Mouse (Mus musculus) left cerebral cortex, adult 2 months (tissue): ENCODE measurements around the gene Pcyt2. TPM values are rescaled to one million over a fixed set of nuclear protein-coding genes. Genes with fewer than 3 reads are reported as not detected.

Experiments
- DNase-seq, 2 experiments: peaks; one replicate each; pipeline ENCODE4 v3.0.0; 2021 to 2022; ENCODE audit warnings: low spot score in 2 of 2, mixed read lengths in 1 of 2; ENCODE audit errors: extremely low spot score in 1 of 2
- H3K27ac ChIP-seq: fragments of 200-600 bp; 2 replicates; pipeline ENCODE4 v1.8.1; 2022
- H3K4me3 ChIP-seq: fragments of 200-600 bp; 2 replicates; pipeline ENCODE4 v1.8.1; 2022
- CTCF ChIP-seq: fragments of 200-600 bp; IDR thresholded peaks from 2 replicates; pipeline ENCODE4 v1.8.1; 2022; ENCODE audit warnings: antibody characterized with exemption, mild to moderate bottlenecking, moderate library complexity
- intact Hi-C: fragments of 180-260 bp; cut with DNase I; formaldehyde crosslinking; loops from one replicate; pipeline ENCODE4 v1.15.1; 2025
- total RNA-seq, 2 experiments: library from RNA; stranded (reverse); gene quantifications; 2 replicates each; pipeline ENCODE4 v1.2.3; 2021

The Pcyt2 gene
- total RNA-seq, 2 experiments from 2014 or later = 133 to 140 TPM

- intact Hi-C loops = loop anchor here (10.0 kb wide), 1 partner anchor 123 kb away; no protein-coding TSS in a partner anchor
- peak; percentile 31 for TF ChIP-seq CTCF
- H3K27ac ChIP-seq = no peak overlapping the region
- DNase-seq = no peak
- no peak overlapping the region for H3K4me3 ChIP-seq
Observed at GRCm38 (mm10) chr11:120651872-120652271, 34.1 kb upstream of the Pcyt2 start.

DNA sequence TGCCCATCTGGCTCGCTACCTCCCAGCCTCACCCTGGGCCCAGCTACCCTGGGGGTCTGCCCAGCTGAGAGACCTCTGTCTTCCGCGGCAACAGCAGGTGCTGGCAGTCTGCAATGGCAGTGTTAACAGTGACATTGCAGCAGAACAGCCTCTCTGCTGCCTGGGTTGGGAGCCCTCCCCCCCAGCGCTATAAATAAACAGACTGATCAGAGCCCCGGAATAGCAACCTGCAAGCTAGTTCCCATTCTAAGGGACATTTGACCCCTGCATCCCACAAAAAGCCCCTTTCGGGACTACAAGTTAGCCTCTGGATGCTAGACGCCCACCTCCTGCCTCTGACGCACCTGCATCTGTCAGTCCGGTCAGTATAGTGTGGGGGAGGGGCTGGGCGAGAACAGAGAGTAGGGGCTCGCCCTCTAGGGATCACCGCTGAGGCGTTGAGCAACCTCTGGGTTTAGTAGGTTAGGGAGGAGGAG, 30.3 kb upstream of the Pcyt2 start, which contains the start of gene Myadml2:
Gene Myadml2 (minus strand): TSS at position 158 of the 476 bp plus-strand sequence.
- Histone ChIP-seq H3K4me3 (peak within 1 kb of the TSS; percentile 61), H3K27ac (peak within 1 kb of the TSS; percentile 92)
- DNase-seq = no peak
- TF ChIP-seq CTCF = no peak
- intact Hi-C loops = no loop called here

DNA sequence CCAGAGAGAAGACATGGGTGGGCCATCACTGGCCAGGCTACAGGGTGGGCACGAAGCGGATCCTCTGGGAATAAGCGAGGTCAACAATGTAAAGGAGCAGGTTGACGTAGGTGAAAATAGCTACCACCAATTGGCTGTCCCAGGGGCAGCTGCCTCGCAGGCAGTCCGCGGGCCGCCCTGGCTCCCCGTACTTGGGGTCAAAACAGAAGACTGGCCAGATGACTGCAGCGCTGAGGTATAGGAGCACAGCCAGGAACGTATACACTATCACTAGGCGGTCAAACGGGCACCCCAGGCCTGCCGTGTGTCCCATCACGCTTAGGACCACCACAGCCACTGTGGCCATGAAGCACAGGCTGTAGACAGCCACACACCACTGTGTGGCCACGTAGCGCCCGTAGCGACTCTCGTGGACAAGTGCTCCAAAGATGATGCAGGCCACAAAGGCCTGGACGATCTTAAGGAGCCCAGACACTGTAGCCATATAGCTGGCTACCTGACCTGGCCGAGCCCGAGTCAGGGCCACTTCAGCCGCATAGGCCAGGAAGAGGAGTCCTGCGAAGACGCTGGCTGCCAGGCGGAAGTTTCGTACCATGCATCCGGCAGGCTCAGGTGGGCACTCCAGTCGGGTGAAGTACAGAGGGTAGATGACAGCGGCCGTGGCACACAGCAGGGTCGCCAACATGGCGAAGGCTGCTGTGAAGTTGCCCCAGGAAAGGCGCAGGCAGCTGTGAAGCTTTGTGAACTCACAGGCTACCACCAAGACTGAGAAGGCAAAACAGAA, 29.5 kb upstream of the Pcyt2 start:
- Histone ChIP-seq H3K27ac (peak overlapping the region; percentile 92), H3K4me3 (peak overlapping the region; percentile 61)
- DNase-seq = no peak
- intact Hi-C loops = no loop called here
- no peak for TF ChIP-seq CTCF

- TF ChIP-seq CTCF = no peak
- peak within 1 kb of the TSS; percentile 60 for H3K4me3 ChIP-seq
- H3K27ac ChIP-seq = no peak within 1 kb of the TSS
- intact Hi-C loops = no loop called here
- DNase-seq = peak; percentile 92
Observed at GRCm38 (mm10) chr11:120643601-120643987, 25.9 kb upstream of the Pcyt2 start, which contains the start of gene Pycr1. TSS of gene Pycr1 (minus strand) at chr11:120643769.

GRCm38 (mm10) chr11:120642939-120643600, 25.3 kb upstream of the Pcyt2 start:
- TF ChIP-seq CTCF = no peak
- Histone ChIP-seq H3K27ac (no peak overlapping the region), H3K4me3 (peak overlapping the region; percentile 60)
- intact Hi-C loops = no loop called here
- DNase-seq = no peak

DNA sequence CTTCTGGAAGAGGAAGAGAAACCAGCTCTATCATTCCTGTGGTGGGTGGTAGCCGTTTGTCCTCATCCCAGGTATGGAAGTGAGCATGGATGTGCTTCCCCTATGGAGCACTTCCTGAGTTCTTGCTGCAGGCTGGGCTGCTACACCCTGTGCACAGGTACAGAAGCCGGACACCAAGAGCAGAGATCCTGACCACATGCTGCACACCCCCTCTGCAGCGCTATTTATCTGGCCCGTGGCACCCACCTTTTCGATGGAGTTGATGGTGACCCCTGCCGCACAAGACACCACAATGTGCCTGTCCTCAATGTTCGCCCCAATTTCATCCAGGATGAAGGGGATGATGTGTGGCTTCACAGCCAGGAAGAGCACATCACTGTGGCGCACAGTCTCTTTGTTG, 24.1 kb upstream of the Pcyt2 start:
- no peak for TF ChIP-seq CTCF
- DNase-seq = no peak
- Histone ChIP-seq H3K4me3 (no peak overlapping the region), H3K27ac (no peak overlapping the region)
- intact Hi-C loops = no loop called here

DNA sequence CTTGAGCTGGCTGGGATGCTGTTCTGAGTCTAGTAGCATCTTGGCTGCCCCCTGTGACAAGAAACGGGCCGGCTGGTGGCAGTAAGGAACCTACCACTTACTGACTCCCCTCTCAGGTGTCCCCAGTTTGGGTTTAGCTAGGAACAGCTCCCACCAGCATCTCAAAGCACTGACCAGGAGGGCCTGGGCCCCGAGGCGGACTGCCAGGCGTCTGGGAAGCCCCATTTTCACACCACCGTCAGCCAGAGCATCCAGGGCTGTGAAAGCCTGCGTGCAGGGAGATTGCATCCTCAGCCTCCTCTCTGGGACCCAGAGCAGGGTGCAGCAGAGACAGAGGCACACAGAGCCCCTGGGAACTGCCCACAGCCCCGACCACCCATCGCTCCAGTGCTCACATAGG, 23.5 kb upstream of the Pcyt2 start:
- TF ChIP-seq CTCF = no peak
- intact Hi-C loops = no loop called here
- Histone ChIP-seq H3K27ac (no peak overlapping the region), H3K4me3 (no peak overlapping the region)
- DNase-seq = no peak

DNA sequence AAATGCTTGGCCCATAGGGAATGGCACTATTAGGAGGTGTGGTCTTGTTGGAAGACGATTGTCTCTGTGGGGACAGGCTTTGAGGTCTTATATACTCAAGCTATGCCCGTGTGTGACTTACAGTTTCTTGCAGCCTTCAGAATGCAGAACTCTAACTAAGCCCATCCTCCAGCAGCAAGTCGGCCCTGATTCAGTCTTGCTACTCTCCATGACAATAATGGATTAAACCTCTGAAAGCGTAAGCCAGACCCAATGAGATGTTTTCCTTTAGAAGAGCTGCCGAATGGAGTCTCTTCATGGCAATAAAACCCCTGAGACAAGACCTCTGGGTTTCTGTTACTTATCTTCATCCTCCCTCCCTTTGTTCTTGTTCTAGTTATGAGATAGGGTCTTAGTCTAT, 17.1 kb upstream of the Pcyt2 start:
- no peak overlapping the region for H3K27ac ChIP-seq
- H3K4me3 ChIP-seq = no peak overlapping the region
- no peak for DNase-seq
- no peak for TF ChIP-seq CTCF
- intact Hi-C loops = no loop called here

GRCm38 (mm10) chr11:120633520-120634343, 16.0 kb upstream of the Pcyt2 start, which contains the start of gene Mafg:
TSS of gene Mafg (minus strand) at chr11:120633600.
- no peak for TF ChIP-seq CTCF
- DNase-seq = peak; percentile 93 to 94
- H3K4me3 ChIP-seq = peak within 1 kb of the TSS; percentile 96
- H3K27ac ChIP-seq = peak within 1 kb of the TSS; percentile 93
- intact Hi-C loops = no loop called here

DNA sequence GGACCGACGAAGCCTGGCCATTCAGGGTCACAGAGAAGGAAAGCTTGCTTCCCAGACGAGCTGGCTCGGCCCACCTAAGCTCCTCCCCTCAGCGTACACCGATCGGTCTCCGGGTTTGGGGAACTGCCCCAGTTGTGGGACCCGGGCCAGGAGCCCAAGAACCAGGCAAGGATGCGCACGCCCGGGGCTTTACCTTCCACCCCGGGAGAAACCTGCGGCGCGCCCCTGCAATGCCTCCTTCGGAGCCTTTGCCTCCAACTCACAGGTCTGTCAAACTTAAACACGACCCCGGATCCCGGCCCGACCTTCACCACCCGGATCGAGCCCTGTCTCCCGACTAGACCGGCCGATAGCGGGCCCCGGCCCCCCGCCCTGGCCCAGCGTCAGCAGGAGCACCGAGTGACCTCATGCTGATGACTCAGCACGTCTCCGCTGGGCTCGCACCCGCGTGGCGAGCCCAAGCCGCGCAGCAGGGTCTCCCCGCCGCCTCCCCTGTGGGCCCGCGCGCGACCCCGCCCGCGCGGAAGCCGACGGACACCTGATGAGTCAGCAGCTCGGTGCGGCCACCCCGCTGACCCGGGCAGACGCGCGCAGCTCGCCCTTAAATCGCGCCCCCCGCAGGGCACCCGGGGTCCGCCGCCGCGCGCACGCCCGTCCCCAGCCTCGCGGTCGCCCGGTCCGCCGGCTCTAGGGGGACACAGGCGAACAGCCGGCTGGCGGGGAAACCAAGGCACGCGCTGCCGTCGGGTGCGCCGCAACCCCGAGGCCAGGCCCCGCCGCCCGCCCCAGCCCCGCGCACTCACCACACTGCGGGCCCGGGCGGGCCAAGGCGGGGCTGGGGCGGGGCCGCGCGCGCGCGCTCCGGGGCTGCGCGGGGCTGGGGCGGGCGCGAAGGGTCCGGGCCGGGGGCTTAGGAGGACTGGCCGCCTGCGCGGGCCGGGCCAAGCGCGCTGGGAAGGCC, 15.1 kb upstream of the Pcyt2 start:
- peak overlapping the region; percentile 96 for H3K4me3 ChIP-seq
- peak; percentile 54 to 60 for DNase-seq
- no peak; the same call in 1 of the 2 replicates for TF ChIP-seq CTCF
- intact Hi-C loops = no loop called here
- peak overlapping the region; percentile 93 for H3K27ac ChIP-seq
